Mouse (Mus musculus) heart, embryonic 12.5 days (tissue): Measurements from ENCODE around the gene Ip6k2. TPM values are rescaled to one million over a fixed set of nuclear protein-coding genes. Genes with fewer than 3 reads are reported as not detected.

Source experiments
- ATAC-seq: fragments of 200-750 bp; cut with Nextera tagmentation; 2 replicates; pipeline ENCODE4 v1.8.0; 2017; ENCODE audit warnings: moderate TSS enrichment, moderate library complexity; ENCODE audit not compliant: insufficient number of reproducible peaks, low FRiP score
- H3K27ac ChIP-seq: fragments of 300-500 bp; sonication (generic); 2 replicates; pipeline ENCODE4 v1.5.1; 2016; ENCODE audit warnings: mild to moderate bottlenecking, moderate library complexity; ENCODE audit not compliant: poor library complexity, severe bottlenecking
- H3K27me3 ChIP-seq: fragments of 300-500 bp; sonication (generic); replicated peaks from 2 replicates; pipeline ENCODE4 v1.6.1; 2016; ENCODE audit warnings: mild to moderate bottlenecking, moderate library complexity
- H3K36me3 ChIP-seq: fragments of 300-500 bp; sonication (generic); 2 replicates; pipeline ENCODE4 v1.6.1; 2016; ENCODE audit warnings: mild to moderate bottlenecking, moderate library complexity
- H3K4me1 ChIP-seq: fragments of 300-500 bp; sonication (generic); replicated peaks from 2 replicates; pipeline ENCODE4 v1.6.1; 2016; ENCODE audit warnings: mild to moderate bottlenecking
- H3K4me2 ChIP-seq: fragments of 300-500 bp; sonication (generic); 2 replicates; pipeline ENCODE4 v1.6.1; 2016; ENCODE audit warnings: mild to moderate bottlenecking, moderate library complexity
- H3K4me3 ChIP-seq: fragments of 300-500 bp; sonication (generic); 2 replicates; pipeline ENCODE4 v1.5.1; 2016; ENCODE audit warnings: mild to moderate bottlenecking
- H3K9ac ChIP-seq: fragments of 300-500 bp; sonication (generic); 2 replicates; pipeline ENCODE4 v1.6.1; 2016; ENCODE audit warnings: mild to moderate bottlenecking, moderate library complexity
- H3K9me3 ChIP-seq: fragments of 300-500 bp; sonication (generic); replicated peaks from 2 replicates; pipeline ENCODE4 v1.6.1; 2016; ENCODE audit warnings: mild to moderate bottlenecking, moderate library complexity
- WGBS: fragments of 180-500 bp; shearing (Covaris S2); methylation state at CpG from one replicate; pipeline ENCODE4 v1.1.7; 2016; 5-methylcytosine and 5-hydroxymethylcytosine counted together
- polyA plus RNA-seq: library from polyadenylated mRNA; unstranded; fragments of >200 nt; fragmentation: Nextera tagmentation; extraction: Ambion mirVana; gene quantifications from 2 replicates; pipeline ENCODE4 v1.2.1, GENCODE M21; 2016

Ip6k2 gene
- 45.1 and 47.7 TPM in 2 replicates for polyA plus RNA-seq

DNA sequence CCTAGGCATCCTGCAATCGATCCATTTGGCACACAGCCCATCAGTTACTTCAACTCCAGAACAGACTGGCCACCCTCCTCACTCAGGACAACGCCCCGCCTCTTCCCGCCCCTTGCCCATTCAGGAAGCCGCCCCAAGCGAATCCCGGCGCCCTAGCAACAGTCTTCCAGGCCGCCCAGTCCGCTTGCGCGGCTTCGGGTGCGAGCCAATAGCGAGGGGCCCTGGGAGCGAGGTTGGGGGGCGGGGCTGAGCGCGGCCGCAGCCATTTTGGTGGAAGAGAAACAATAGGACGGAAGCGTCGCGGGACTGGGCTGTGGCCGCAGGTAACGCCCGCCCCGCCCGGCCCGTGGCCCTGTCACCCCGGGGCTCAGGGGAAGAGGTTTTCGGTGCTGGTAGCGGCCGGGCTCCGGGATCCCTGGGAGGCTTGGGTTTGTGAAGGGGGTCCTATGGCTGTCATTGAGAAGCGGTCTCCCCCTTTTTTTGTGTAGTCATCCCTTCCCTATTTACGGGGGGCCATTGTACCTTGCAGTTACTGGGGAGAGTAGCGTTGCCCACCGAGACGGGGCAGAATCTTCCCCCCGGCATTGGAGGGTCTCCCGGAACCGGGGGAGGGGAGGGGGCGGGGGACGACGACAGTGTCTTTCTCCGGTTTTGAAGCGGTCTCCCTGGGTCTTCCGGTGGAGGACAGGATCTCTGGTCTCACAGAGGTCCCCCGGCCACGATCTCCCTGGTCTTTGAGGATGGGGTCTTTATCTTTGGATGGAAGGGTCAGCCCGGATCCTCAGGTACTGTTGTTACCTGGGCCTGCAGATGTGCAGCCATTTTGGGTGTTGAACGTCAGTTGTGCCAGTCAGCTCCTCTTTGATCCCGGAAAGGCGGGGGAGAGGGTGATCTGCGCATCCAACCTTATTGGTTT lies at the start of gene Ip6k2:
Gene Ip6k2 (plus strand): TSS at position 249 of the 916 bp plus-strand sequence.
- peak; percentile 98 for ATAC-seq
- WGBS: under 1% methylated on average over 56 of the region's 56 CpGs
- peaks cover 43% of the 10 kb centered on the region for H3K4me1 ChIP-seq

GRCm38 (mm10) chr9:108734626-108735025 lies 49.0 kb upstream of the Ip6k2 start:
- H3K36me3 ChIP-seq: peaks cover 35% of the 10 kb centered on the region
- H3K4me1 ChIP-seq: no peaks in the 10 kb centered on the region
- H3K9ac ChIP-seq: no peak overlapping the region
- no peak for ATAC-seq
- no peak overlapping the region for H3K4me2 ChIP-seq
- no peak overlapping the region for H3K27ac ChIP-seq
- no peaks in the 10 kb centered on the region for H3K9me3 ChIP-seq
- H3K4me3 ChIP-seq: no peak overlapping the region
- H3K27me3 ChIP-seq: no peaks in the 10 kb centered on the region

More for the DNA sequence above, at the start of gene Ip6k2:
- peaks cover 3% of the 10 kb centered on the region; the same call in 1 of the 2 replicates for H3K36me3 ChIP-seq
- H3K4me3 ChIP-seq: peak within 1 kb of the TSS; percentile 86
- H3K9me3 ChIP-seq: no peaks in the 10 kb centered on the region
- peak within 1 kb of the TSS; percentile 65 for H3K4me2 ChIP-seq
- H3K27ac ChIP-seq: peak within 1 kb of the TSS; percentile 84
- no peaks in the 10 kb centered on the region for H3K27me3 ChIP-seq
- peak within 1 kb of the TSS; percentile 98 for H3K9ac ChIP-seq

GRCm38 (mm10) chr9:108739239-108739638 lies 44.4 kb upstream of the Ip6k2 start:
- Histone ChIP-seq H3K9me3 (no peaks in the 10 kb centered on the region), H3K27me3 (no peaks in the 10 kb centered on the region), H3K27ac (no peak overlapping the region), H3K4me3 (no peak overlapping the region), H3K4me1 (no peaks in the 10 kb centered on the region), H3K36me3 (peaks cover 56% of the 10 kb centered on the region), H3K4me2 (no peak overlapping the region), H3K9ac (no peak overlapping the region)
- ATAC-seq: no peak
- 41% methylated on average over 3 of the region's 3 CpGs for WGBS

DNA sequence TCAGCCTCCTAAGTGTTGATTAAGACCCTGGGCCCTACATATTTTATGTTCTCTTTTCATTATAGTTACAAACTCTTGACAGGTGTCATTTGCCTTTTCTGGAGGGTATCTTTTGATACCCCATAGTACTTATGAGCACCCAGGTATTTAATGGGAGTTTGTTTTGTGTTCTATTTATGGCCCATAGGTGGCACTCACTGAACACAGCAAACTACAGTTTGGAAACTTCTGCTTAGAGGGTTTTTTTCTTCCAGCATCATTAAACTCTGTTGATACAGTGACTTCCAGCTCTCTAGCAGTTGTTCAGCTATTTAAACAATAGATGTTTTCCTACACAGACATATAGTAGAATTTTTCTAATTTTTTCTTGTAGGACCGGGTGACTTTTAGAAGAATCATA lies 43.5 kb upstream of the Ip6k2 start:
- H3K27ac ChIP-seq: no peak overlapping the region
- H3K4me1 ChIP-seq: no peaks in the 10 kb centered on the region
- H3K9ac ChIP-seq: no peak overlapping the region
- H3K36me3 ChIP-seq: peaks cover 53% of the 10 kb centered on the region
- no peaks in the 10 kb centered on the region for H3K27me3 ChIP-seq
- H3K9me3 ChIP-seq: no peaks in the 10 kb centered on the region
- WGBS: 82% methylated on average over 1 of the region's 1 CpGs
- H3K4me3 ChIP-seq: no peak overlapping the region
- no peak for ATAC-seq
- H3K4me2 ChIP-seq: no peak overlapping the region

DNA sequence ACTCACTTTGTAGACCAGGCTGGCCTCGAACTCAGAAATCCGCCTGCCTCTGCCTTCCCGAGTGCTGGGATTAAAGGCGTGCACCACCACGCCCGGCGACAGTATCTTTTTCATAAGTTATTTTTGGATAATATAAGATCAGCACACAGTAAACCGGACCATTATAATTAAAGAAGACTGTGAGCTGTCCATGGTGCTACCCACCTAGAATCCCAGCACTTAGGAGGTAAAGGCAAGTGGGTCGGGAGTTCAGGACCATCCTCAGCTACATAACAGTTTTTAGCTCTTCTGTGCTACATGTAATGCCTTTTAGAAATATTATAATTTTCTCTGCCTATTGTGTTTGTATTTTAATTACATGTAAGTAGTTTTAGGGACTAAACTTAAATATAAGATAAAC lies 41.5 kb upstream of the Ip6k2 start:
- peaks cover 2% of the 10 kb centered on the region; the same call in 1 of the 2 replicates for H3K4me1 ChIP-seq
- H3K4me2 ChIP-seq: no peak overlapping the region
- peaks cover 61% of the 10 kb centered on the region for H3K36me3 ChIP-seq
- WGBS: 85% methylated on average over 9 of the region's 9 CpGs
- no peak overlapping the region for H3K4me3 ChIP-seq
- no peak for ATAC-seq
- H3K9ac ChIP-seq: no peak overlapping the region
- no peak overlapping the region for H3K27ac ChIP-seq
- H3K27me3 ChIP-seq: no peaks in the 10 kb centered on the region
- no peaks in the 10 kb centered on the region for H3K9me3 ChIP-seq

DNA sequence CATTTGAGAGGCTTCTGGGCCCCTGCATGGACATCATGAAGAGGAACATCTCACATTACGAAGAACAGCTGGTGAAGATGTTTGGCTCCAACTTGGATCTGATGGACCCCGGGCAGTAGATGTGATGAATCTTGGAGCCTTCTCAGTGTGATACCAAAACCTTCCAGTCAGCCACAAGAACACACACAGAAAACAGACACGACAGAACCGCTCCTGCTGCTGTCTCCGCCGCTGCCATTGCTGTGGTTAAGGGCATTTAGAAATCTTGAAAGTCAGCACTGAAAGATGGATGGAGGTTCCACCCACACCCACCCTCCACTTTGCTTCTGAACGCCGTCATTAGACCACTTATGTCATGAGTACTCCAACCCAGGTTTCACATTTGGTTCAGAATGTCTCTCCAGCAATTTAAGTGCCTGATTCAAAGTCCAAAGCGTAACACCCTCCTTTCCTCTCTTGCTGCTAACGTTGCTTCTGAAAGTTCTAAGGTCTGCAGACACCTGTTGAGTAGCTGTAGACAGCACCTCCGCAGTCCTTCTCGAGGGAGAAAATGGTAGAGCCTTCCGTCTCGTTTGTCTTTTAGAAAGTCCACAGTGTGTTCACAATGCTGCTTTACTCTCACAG lies 36.6 kb upstream of the Ip6k2 start:
- no peaks in the 10 kb centered on the region for H3K27me3 ChIP-seq
- no peak overlapping the region for H3K9ac ChIP-seq
- peaks cover 25% of the 10 kb centered on the region for H3K4me1 ChIP-seq
- no peaks in the 10 kb centered on the region for H3K9me3 ChIP-seq
- H3K27ac ChIP-seq: no peak overlapping the region; the same call in 1 of the 2 replicates
- ATAC-seq: no peak
- no peak overlapping the region for H3K4me3 ChIP-seq
- WGBS: 75% methylated on average over 14 of the region's 14 CpGs
- H3K36me3 ChIP-seq: peaks cover 52% of the 10 kb centered on the region
- H3K4me2 ChIP-seq: no peak overlapping the region

DNA sequence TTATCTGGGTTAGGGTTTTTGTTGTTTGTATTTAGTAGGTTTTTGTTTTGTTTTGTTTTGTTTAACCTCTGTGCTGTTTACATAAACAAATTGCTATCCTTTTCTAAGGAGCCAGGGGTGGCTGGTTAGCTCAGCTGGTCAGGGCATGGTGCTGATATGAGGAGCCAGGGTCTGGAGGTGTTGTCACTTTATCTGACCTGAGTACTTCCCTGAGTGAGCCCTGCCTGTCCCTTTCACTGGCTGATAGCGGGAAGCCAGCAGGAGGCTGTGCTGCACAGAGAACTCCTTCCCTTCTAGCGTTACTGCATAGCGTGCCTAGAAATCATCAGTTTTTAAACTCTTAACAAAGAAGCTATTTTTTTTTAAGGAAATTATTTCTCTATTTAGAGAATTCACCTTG lies 35.9 kb upstream of the Ip6k2 start:
- H3K4me1 ChIP-seq: peaks cover 25% of the 10 kb centered on the region
- H3K4me3 ChIP-seq: no peak overlapping the region
- peaks cover 45% of the 10 kb centered on the region for H3K36me3 ChIP-seq
- no peak overlapping the region for H3K4me2 ChIP-seq
- no peaks in the 10 kb centered on the region for H3K27me3 ChIP-seq
- 38% methylated on average over 3 of the region's 3 CpGs for WGBS
- no peaks in the 10 kb centered on the region for H3K9me3 ChIP-seq
- peak; percentile 77 for ATAC-seq
- no peak overlapping the region for H3K27ac ChIP-seq
- no peak overlapping the region for H3K9ac ChIP-seq

GRCm38 (mm10) chr9:108748600-108749183 lies 34.9 kb upstream of the Ip6k2 start:
- peak overlapping the region; percentile 61; the same call in 1 of the 2 replicates for H3K27ac ChIP-seq
- peak; percentile 61; the same call in 1 of the 2 replicates for ATAC-seq
- H3K4me1 ChIP-seq: peaks cover 25% of the 10 kb centered on the region
- no peak overlapping the region for H3K9ac ChIP-seq
- H3K9me3 ChIP-seq: no peaks in the 10 kb centered on the region
- H3K36me3 ChIP-seq: peaks cover 36% of the 10 kb centered on the region
- H3K4me3 ChIP-seq: no peak overlapping the region
- 41% methylated on average over 11 of the region's 11 CpGs for WGBS
- no peaks in the 10 kb centered on the region for H3K27me3 ChIP-seq
- no peak overlapping the region for H3K4me2 ChIP-seq

GRCm38 (mm10) chr9:108750616-108751015 lies 33.0 kb upstream of the Ip6k2 start:
- Histone ChIP-seq H3K27me3 (no peaks in the 10 kb centered on the region), H3K9ac (no peak overlapping the region), H3K9me3 (no peaks in the 10 kb centered on the region), H3K4me3 (no peak overlapping the region), H3K4me2 (no peak overlapping the region), H3K4me1 (peaks cover 25% of the 10 kb centered on the region), H3K36me3 (peaks cover 20% of the 10 kb centered on the region), H3K27ac (no peak overlapping the region)
- 69% methylated on average over 11 of the region's 11 CpGs for WGBS
- ATAC-seq: no peak

- no peak overlapping the region for H3K27ac ChIP-seq
- H3K36me3 ChIP-seq: peaks cover 4% of the 10 kb centered on the region
- WGBS: 84% methylated on average over 11 of the region's 11 CpGs
- H3K27me3 ChIP-seq: no peaks in the 10 kb centered on the region
- peaks cover 21% of the 10 kb centered on the region for H3K4me1 ChIP-seq
- ATAC-seq: no peak
- no peak overlapping the region for H3K4me3 ChIP-seq
- no peaks in the 10 kb centered on the region for H3K9me3 ChIP-seq
- no peak overlapping the region for H3K4me2 ChIP-seq
- H3K9ac ChIP-seq: no peak overlapping the region
These were observed 31.3 kb upstream of the Ip6k2 start for GRCm38 (mm10) chr9:108752142-108752920.
